Mouse (Mus musculus) hindbrain, embryonic 14.5 days (tissue): ENCODE measurements around the gene Glt8d2. TPM values are rescaled to one million over a fixed set of nuclear protein-coding genes. Genes with fewer than 3 reads are reported as not detected.

Experiments used
- polyA plus RNA-seq: library from polyadenylated mRNA; unstranded; fragments of >200 nt; fragmentation: Nextera tagmentation; extraction: Ambion mirVana; gene quantifications from 2 replicates; pipeline ENCODE4 v1.2.1, GENCODE M21; 2014

Gene Glt8d2
- polyA plus RNA-seq, 1 experiment from 2014 or later = 1.4 TPM

Other genes starting within 250 kb of the Glt8d2 start
- not detected in 2 replicates for gene Gm1553, start 198.0 kb downstream of the Glt8d2 start, polyA plus RNA-seq
- gene 1190007I07Rik, start 67.4 kb downstream of the Glt8d2 start, polyA plus RNA-seq = 38.2 and 41.0 TPM in 2 replicates
- gene Tdg, start 60.8 kb downstream of the Glt8d2 start, polyA plus RNA-seq = 157 and 165 TPM in 2 replicates
- 37.9 and 39.8 TPM in 2 replicates for gene Hcfc2, start 5.5 kb upstream of the Glt8d2 start, polyA plus RNA-seq
- gene Nfyb, start 73.5 kb upstream of the Glt8d2 start, polyA plus RNA-seq = 36.4 and 43.5 TPM in 2 replicates
- 124 and 126 TPM in 2 replicates for gene Txnrd1, start 143.3 kb upstream of the Glt8d2 start, polyA plus RNA-seq
- 0.88 TPM in 1 of 2 replicates, not detected in the other for gene Eid3, start 176.0 kb upstream of the Glt8d2 start, polyA plus RNA-seq